Mouse (Mus musculus) E14TG2a.4 (cell line): ENCODE measurements at regions not wholly inside any gene's neighbourhood (a gene's known extent, or its start where the extent isn't known, plus 50 kb on each side); places are given as distances from the start of the nearest gene placed in this dataset.

ENCODE experiments used
- H3K27me3 ChIP-seq: 2 replicates; pipeline ENCODE4 v1.6.1; 2014; ENCODE audit warnings: low read length, control low read depth; ENCODE audit not compliant: insufficient read depth
- H3K36me3 ChIP-seq: 2 replicates; pipeline ENCODE4 v1.6.1; 2014; ENCODE audit warnings: low read length, control low read depth; ENCODE audit not compliant: insufficient read depth
- H3K4me1 ChIP-seq: replicated peaks from 2 replicates; pipeline ENCODE4 v1.6.1; 2014; ENCODE audit warnings: low read depth, low read length, control low read depth
- H3K4me3 ChIP-seq: replicated peaks from 2 replicates; pipeline ENCODE4 v1.5.1; 2014; ENCODE audit warnings: mild to moderate bottlenecking, low read length
- H3K9me3 ChIP-seq: 2 replicates; pipeline ENCODE4 v1.6.1; 2014; ENCODE audit warnings: low read length, control low read depth
- CTCF ChIP-seq: conservative IDR thresholded peaks from 2 replicates; pipeline ENCODE4 v1.5.1; 2014; ENCODE audit warnings: low read length
- NANOG ChIP-seq: IDR thresholded peaks from 2 replicates; pipeline ENCODE4 v1.6.1; 2014; ENCODE audit warnings: borderline replicate concordance, low read length, mixed read lengths
- POU5F1 ChIP-seq: IDR thresholded peaks from 2 replicates; pipeline ENCODE4 v1.6.1; 2014; ENCODE audit warnings: low read length, borderline replicate concordance

GRCm38 (mm10) chr11:84627259-84627658 lies 101.9 kb upstream of the Lhx1 start:
- Histone ChIP-seq H3K4me3 (no peak overlapping the region), H3K27me3 (peaks cover 20% of the 10 kb centered on the region), H3K4me1 (peaks cover 6% of the 10 kb centered on the region), H3K9me3 (no peaks in the 10 kb centered on the region), H3K36me3 (no peaks in the 10 kb centered on the region)
- TF ChIP-seq POU5F1 (no peak), NANOG (no peak), CTCF (no peak)

- no peak for TF ChIP-seq NANOG
- Histone ChIP-seq H3K27me3 (peaks cover 10% of the 10 kb centered on the region; the same call in 1 of the 2 replicates), H3K4me1 (peaks cover 3% of the 10 kb centered on the region; the same call in 1 of the 2 replicates), H3K9me3 (no peaks in the 10 kb centered on the region), H3K36me3 (no peaks in the 10 kb centered on the region), H3K4me3 (no peak overlapping the region)
Measured at GRCm38 (mm10) chr11:84624100-84624499, 98.8 kb upstream of the Lhx1 start.

- no peak overlapping the region for H3K4me3 ChIP-seq
- peaks cover 12% of the 10 kb centered on the region; the same call in 1 of the 2 replicates for H3K27me3 ChIP-seq
- TF ChIP-seq CTCF (no peak), NANOG (no peak), POU5F1 (no peak)
- no peaks in the 10 kb centered on the region for H3K9me3 ChIP-seq
- no peaks in the 10 kb centered on the region for H3K36me3 ChIP-seq
- H3K4me1 ChIP-seq, result peaks cover 3% of the 10 kb centered on the region; the same call in 1 of the 2 replicates
Measured at GRCm38 (mm10) chr11:84619713-84620112, 94.4 kb upstream of the Lhx1 start.

- TF ChIP-seq CTCF (peak; percentile 63), POU5F1 (no peak)
- H3K4me1 ChIP-seq, result no peaks in the 10 kb centered on the region
- no peaks in the 10 kb centered on the region for H3K9me3 ChIP-seq
- no peak overlapping the region for H3K4me3 ChIP-seq
- H3K36me3 ChIP-seq, result no peaks in the 10 kb centered on the region
- H3K27me3 ChIP-seq, result peaks cover 13% of the 10 kb centered on the region; the same call in 1 of the 2 replicates
Measured at GRCm38 (mm10) chr11:84618576-84618975, 93.2 kb upstream of the Lhx1 start.

- TF ChIP-seq NANOG, result no peak
- no peak for TF ChIP-seq CTCF
- no peak for TF ChIP-seq POU5F1
- H3K4me3 ChIP-seq, result no peak overlapping the region
Measured at GRCm38 (mm10) chr11:84612982-84613720, 87.8 kb upstream of the Lhx1 start.

GRCm38 (mm10) chr11:84611625-84611879 lies 86.2 kb upstream of the Lhx1 start:
- no peaks in the 10 kb centered on the region for H3K4me1 ChIP-seq
- no peak overlapping the region for H3K4me3 ChIP-seq
- no peaks in the 10 kb centered on the region for H3K9me3 ChIP-seq
- no peak for TF ChIP-seq POU5F1
- no peak for TF ChIP-seq NANOG
- no peaks in the 10 kb centered on the region for H3K36me3 ChIP-seq
- H3K27me3 ChIP-seq, result peaks cover 42% of the 10 kb centered on the region

More at GRCm38 (mm10) chr11:84612982-84613720, 87.8 kb upstream of the Lhx1 start:
- Histone ChIP-seq H3K9me3 (no peaks in the 10 kb centered on the region), H3K27me3 (peaks cover 27% of the 10 kb centered on the region), H3K36me3 (no peaks in the 10 kb centered on the region), H3K4me1 (no peaks in the 10 kb centered on the region)

- H3K4me1 ChIP-seq, result no peaks in the 10 kb centered on the region
- no peak overlapping the region for H3K4me3 ChIP-seq
- no peaks in the 10 kb centered on the region for H3K36me3 ChIP-seq
- H3K9me3 ChIP-seq, result no peaks in the 10 kb centered on the region
- no peak for TF ChIP-seq POU5F1
- no peak for TF ChIP-seq CTCF
- no peak for TF ChIP-seq NANOG
- H3K27me3 ChIP-seq, result peaks cover 48% of the 10 kb centered on the region
Measured at GRCm38 (mm10) chr11:84610774-84611624, 85.7 kb upstream of the Lhx1 start.

- no peaks in the 10 kb centered on the region for H3K9me3 ChIP-seq
- TF ChIP-seq POU5F1 (no peak), NANOG (no peak)
- H3K4me1 ChIP-seq, result peaks cover 12% of the 10 kb centered on the region
- H3K27me3 ChIP-seq, result peaks cover 78% of the 10 kb centered on the region
- no peak overlapping the region for H3K4me3 ChIP-seq
- H3K36me3 ChIP-seq, result no peaks in the 10 kb centered on the region
Measured at GRCm38 (mm10) chr11:84604781-84605180, 79.4 kb upstream of the Lhx1 start.

GRCm38 (mm10) chr11:84599267-84599841 lies 74.0 kb upstream of the Lhx1 start:
- no peaks in the 10 kb centered on the region for H3K36me3 ChIP-seq
- TF ChIP-seq POU5F1 (no peak), CTCF (no peak), NANOG (no peak)
- H3K27me3 ChIP-seq, result peaks cover 78% of the 10 kb centered on the region
- no peaks in the 10 kb centered on the region for H3K9me3 ChIP-seq
- H3K4me1 ChIP-seq, result peaks cover 16% of the 10 kb centered on the region
- peak overlapping the region; percentile 61 for H3K4me3 ChIP-seq
